Mouse (Mus musculus): ENCODE measurements around the gene Cdk2ap2. TPM values are rescaled to one million over a fixed set of nuclear protein-coding genes. Genes with fewer than 3 reads are reported as not detected.

Gene Cdk2ap2
- polyA plus RNA-seq (2012; rRNA removed): 72.2 and 73.8 TPM in 2 replicates

DNA sequence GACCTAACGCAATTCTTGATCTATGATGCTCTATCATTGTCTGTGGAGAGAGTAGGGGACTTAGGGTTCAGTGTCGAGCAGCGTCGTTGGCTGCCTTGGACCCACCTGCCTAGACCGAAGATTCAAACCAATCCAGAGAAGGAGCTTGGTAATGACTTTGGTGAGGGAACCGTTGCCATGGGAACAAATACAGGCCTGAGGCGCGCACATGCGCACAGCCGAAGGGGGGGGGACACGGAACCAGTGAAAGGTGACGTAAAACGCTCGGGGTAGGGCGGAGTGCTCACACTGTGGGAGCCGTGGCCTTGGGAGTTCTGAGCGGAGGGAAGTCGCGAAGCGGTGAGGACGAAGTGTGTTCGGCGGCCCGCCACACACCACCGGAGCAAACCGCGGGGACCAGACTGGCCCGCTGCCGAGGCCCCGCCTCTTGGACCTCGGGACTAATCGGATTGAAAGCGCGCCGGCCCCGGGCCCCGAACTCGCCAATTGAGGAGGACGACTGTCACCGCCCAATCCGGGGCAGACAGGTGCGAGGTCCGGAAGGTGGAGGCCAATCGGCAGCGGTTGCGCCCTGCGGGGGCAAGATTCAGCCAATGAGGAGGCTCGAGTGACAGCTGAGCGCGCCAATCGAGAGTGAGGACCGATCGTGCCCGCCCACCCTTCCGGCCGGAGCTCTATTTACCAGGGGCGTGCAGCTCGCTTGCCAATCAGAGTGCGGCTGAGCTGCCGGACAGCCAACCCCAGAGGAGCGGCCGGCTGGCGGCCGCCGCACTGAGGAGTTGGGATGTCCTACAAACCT, at the start of gene Cdk2ap2:
Cdk2ap2 (plus strand) TSS at position 541 of the 799 bp plus-strand sequence.

DNA sequence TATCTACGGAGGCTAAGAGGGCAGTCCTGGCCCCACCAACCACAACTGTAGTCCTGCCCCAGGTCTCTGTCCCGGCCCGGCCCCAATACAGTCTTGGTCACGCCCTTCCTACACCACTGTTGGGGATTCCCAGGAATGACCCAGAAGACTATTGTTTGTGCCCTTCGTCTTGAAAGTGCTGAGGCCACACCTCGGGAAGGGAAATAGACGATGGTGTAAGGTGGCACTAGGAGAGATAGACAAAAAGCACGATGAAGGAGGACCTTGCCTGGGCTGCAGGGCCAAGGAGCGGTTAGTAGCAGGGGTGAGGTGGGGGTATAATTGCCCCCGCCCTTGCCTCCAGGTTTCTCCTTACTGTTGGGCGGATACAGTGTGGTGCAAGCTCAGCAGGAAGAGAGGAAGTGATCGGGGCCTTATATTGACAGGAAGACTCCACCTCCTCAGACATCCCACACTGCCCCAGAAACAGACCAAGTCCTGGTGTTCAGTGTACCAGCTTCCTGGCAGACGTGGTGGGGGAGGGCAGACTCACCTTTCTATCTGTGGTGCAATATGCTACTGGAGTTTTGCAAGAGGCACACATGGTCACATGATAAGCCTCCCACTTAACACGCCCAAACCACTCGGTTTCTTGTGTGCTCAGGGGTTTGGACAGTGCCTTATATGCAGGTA, 37.8 kb upstream of the Cdk2ap2 start, which contains the start of gene Gstp3:
Gstp3 (minus strand) TSS at position 501 of the 672 bp plus-strand sequence.

DNA sequence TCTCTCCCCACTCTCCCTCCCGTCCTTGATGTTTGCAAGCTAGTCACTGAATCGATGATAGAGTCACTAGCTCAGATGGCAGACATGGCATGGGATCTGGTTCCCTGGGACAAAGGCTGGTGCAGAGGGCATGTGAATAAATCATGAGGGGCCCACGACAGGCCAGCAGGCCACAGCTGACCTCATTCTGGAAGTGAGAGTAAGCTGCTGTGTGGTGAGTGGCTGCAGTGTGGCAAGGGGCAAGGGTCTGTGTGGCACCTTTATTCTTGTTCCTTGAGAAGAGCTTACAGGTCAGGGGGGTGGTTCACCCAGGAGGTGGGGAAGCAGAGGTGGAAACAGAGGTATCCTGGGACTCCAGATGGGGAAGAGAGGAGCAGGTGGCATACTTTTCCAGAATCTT, 15.6 kb upstream of the Cdk2ap2 start, which contains the start of gene Cabp2:
Cabp2 (plus strand) TSS at position 185 of the 400 bp plus-strand sequence.

DNA sequence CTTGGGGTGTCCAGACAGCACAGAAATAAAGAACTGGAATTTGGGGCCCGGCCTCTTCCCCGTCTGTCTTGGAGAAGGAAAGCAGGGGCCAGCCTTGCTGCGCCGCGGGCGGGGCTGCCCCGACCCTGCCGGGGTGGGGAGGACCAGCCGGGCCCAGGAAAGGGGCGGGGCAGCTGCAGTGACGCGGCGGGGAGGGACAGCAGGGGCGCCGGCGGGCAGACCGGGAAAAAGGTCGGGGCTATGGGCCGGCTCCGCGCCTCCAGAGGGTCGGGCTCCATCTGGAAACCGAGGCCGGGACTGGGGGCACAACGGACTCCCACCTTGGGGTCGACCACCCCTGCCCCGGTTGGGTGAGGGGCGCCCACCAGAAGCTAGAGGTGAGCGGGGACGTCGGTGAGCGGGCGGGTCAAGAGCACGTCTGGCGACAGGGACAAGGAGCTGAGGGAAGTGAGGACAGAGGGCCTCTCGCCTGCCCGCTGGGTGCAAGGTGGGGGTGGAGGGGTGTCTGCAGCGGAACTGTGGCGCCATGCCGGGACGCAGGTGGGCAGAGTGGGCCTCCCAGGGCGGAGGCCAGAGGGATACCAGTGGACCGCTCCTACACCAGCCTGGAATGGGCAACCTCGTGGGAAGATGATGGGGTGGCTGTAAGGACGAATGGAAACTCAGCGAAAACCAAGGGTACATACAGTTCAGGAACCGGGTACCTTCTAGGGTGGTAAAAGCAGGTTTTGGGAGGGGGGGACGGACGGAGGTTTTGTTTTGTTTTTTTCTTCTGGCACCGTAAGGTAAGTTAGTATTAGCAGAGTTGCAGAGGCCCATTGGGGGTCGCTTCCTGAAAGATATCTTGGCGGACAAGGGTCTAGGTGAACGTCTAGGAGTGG, 3.1 kb downstream of the Cdk2ap2 start, which contains the start of gene Pitpnm1:
Pitpnm1 (plus strand) TSS at position 162 of the 881 bp plus-strand sequence.

DNA sequence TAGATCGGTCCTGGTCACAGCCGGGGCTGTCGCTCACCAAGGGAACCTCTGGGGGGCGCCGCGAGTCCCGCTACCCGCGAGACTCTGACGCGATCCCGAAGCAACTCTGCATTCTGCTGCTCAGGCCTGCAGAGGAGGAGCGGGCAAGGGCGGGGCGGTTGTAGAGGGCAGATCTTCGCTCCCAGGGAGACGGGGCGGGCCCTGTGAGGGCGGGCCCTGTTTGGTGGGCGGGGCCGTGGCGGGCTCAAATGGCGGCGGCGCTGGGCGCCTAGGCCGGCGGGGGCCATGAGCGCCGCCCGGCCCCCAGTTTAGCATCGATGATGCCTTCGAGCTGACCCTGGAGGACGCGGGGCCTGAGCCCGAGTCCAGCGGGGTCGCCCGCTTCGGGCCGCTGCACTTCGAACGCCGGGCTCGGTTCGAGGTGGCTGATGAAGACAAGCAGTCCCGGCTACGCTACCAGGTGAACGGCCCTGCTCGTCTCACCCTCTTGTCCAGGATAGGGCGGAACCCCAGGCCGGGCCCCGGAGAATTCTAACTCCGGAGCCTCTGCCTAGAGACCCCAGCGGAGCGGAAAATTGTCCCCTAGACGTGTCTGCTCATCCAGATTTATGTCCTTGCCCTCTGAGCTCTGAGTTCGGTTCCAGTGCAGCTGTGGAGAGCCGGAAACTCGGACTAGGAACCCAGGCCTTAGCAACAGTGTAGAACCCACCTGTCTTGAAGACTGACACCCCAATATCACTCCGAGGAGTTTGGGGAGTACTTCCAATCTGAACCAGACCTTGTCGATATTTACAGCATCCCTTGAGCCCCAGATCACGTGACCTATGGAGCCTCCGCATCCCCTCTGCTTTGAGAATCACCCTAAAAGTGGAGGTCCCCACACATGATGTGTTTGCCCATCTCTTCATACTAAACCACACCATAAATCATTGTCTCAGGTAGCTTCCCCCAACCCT, 29.0 kb downstream of the Cdk2ap2 start, which contains the start of gene Aip:
Aip (minus strand) TSS at position 118 of the 956 bp plus-strand sequence.

DNA sequence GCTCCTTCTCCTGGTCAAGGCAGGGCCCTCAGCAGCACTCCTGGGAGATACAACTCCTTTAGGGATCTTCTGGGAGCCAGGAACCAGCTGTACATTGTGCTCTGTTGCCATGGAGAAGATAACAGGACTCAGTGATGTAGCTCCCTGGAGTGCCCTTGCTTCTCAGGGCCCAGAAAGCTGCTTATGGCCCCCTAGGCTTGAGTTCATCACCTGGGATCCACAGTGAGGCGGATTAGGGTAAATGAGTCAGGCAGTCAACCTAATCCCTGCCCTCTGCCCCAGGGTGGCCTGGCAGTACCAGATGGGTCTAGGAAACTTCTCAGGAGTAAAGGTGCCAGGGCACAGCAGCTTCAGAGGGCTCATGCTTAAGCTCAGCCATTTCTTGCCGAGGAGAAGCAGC, 42.5 kb downstream of the Cdk2ap2 start, which contains the start of gene Gpr152:
Gpr152 (plus strand) TSS at position 342 of the 400 bp plus-strand sequence.

DNA sequence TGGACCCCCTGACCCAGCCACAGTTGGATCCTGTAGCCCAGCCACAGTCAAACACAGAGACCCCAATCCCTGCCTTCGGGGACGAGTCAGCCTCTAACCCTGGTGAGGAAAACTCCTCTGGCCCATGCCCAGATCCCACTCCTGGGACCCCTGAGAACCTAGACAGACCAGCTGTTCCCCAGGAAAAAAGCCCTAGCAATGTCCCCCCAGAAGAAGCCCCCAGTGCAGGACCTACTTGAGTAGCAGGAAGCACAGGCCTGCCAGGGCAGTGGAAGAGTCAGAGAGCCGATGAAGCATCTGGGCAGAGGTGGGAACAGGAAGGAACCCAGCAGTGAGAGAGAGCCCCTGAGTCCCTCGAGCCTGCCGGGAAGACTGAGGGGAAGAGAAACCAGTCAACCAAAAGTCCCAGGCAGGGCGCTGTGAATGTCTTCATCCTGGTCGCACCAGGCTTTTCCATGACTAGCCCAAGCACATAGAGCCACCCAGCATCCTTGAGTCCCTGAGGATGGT, 46.8 kb downstream of the Cdk2ap2 start, which contains the start of gene Cabp4:
Cabp4 (minus strand) TSS at position 275 of the 510 bp plus-strand sequence.

DNA sequence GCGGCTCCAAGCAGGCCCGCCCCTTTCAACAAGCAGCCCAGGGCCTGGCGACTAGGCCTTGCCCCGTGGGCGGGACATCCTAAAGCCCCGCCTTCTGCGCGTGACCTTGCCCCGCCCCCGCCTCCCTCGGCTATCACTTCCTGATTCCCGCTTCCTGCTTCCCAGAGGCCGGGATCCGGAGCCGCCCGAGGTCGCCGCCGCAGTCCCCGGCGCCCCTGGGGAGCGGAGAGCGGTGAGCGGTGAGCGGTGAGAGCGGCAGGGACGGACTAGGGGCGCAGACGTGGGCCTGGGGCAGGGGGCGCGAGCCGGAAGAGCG, 51.5 kb downstream of the Cdk2ap2 start, which contains the start of gene Coro1b:
Coro1b (plus strand) TSS at position 129 of the 316 bp plus-strand sequence.

Other genes starting within 250 kb of the Cdk2ap2 start
- gene Chka, start 245.4 kb upstream of the Cdk2ap2 start, polyA plus RNA-seq (2012; rRNA removed): 36.1 and 46.3 TPM in 2 replicates
- 87.5 and 103 TPM in 2 replicates for gene Tcirg1, start 190.0 kb upstream of the Cdk2ap2 start, polyA plus RNA-seq (2012; rRNA removed)
- gene Ndufs8, start 184.4 kb upstream of the Cdk2ap2 start, polyA plus RNA-seq (2012; rRNA removed): 113 and 118 TPM in 2 replicates
- gene Aldh3b1, start 167.4 kb upstream of the Cdk2ap2 start, polyA plus RNA-seq (2012; rRNA removed): 9.4 and 9.6 TPM in 2 replicates
- 56.6 and 56.7 TPM in 2 replicates for gene Unc93b1, start 162.0 kb upstream of the Cdk2ap2 start, polyA plus RNA-seq (2012; rRNA removed)
- gene Aldh3b3, start 138.5 kb upstream of the Cdk2ap2 start, polyA plus RNA-seq (2012; rRNA removed): 0.14 and 0.28 TPM in 2 replicates
- 0.11 and 0.17 TPM in 2 replicates for gene Aldh3b2, start 124.9 kb upstream of the Cdk2ap2 start, polyA plus RNA-seq (2012; rRNA removed)
- 11.6 and 14.0 TPM in 2 replicates for gene Acy3, start 110.6 kb upstream of the Cdk2ap2 start, polyA plus RNA-seq (2012; rRNA removed)
- gene Tbx10, start 104.4 kb upstream of the Cdk2ap2 start, polyA plus RNA-seq (2012; rRNA removed): not detected in 2 replicates
- gene Nudt8, start 96.6 kb upstream of the Cdk2ap2 start, polyA plus RNA-seq (2012; rRNA removed): 2.2 and 2.5 TPM in 2 replicates
- 0.61 and 0.75 TPM in 2 replicates for gene Gm49405, start 96.6 kb upstream of the Cdk2ap2 start, polyA plus RNA-seq (2012; rRNA removed)
- 1.7 and 2.2 TPM in 2 replicates for gene Doc2g, start 93.9 kb upstream of the Cdk2ap2 start, polyA plus RNA-seq (2012; rRNA removed)
- gene Ndufv1, start 84.4 kb upstream of the Cdk2ap2 start, polyA plus RNA-seq (2012; rRNA removed): 80.0 and 84.9 TPM in 2 replicates
- gene Gstp1, start 59.2 kb upstream of the Cdk2ap2 start, polyA plus RNA-seq (2012; rRNA removed): 320 and 356 TPM in 2 replicates
- 5.6 and 7.9 TPM in 2 replicates for gene Gstp2, start 51.2 kb upstream of the Cdk2ap2 start, polyA plus RNA-seq (2012; rRNA removed)
- gene Gstp3, start 37.6 kb upstream of the Cdk2ap2 start, polyA plus RNA-seq (2012; rRNA removed): 225 and 276 TPM in 2 replicates
- gene Cabp2, start 15.6 kb upstream of the Cdk2ap2 start, polyA plus RNA-seq (2012; rRNA removed): 0.32 and 0.84 TPM in 2 replicates
- 13.3 and 16.3 TPM in 2 replicates for gene Pitpnm1, start 2.8 kb downstream of the Cdk2ap2 start, polyA plus RNA-seq (2012; rRNA removed)
- gene Aip, start 28.7 kb downstream of the Cdk2ap2 start, polyA plus RNA-seq (2012; rRNA removed): 35.5 and 43.9 TPM in 2 replicates
- gene Gpr152, start 42.6 kb downstream of the Cdk2ap2 start, polyA plus RNA-seq (2012; rRNA removed): not detected in 2 replicates
- gene Cabp4, start 46.9 kb downstream of the Cdk2ap2 start, polyA plus RNA-seq (2012; rRNA removed): 0.22 and 0.31 TPM in 2 replicates
- gene Coro1b, start 51.4 kb downstream of the Cdk2ap2 start, polyA plus RNA-seq (2012; rRNA removed): 80.4 and 82.0 TPM in 2 replicates
- gene Ptprcap, start 56.4 kb downstream of the Cdk2ap2 start, polyA plus RNA-seq (2012; rRNA removed): 21.9 and 27.1 TPM in 2 replicates
- 14.6 and 16.1 TPM in 2 replicates for gene Rps6kb2, start 66.2 kb downstream of the Cdk2ap2 start, polyA plus RNA-seq (2012; rRNA removed)
- 2.3 and 2.4 TPM in 2 replicates for gene Carns1, start 78.3 kb downstream of the Cdk2ap2 start, polyA plus RNA-seq (2012; rRNA removed)
- 9.0 and 11.5 TPM in 2 replicates for gene Tbc1d10c, start 94.1 kb downstream of the Cdk2ap2 start, polyA plus RNA-seq (2012; rRNA removed)
- gene Ppp1ca, start 94.9 kb downstream of the Cdk2ap2 start, polyA plus RNA-seq (2012; rRNA removed): 176 and 177 TPM in 2 replicates
- gene Rad9a, start 104.5 kb downstream of the Cdk2ap2 start, polyA plus RNA-seq (2012; rRNA removed): 13.6 and 14.5 TPM in 2 replicates
- 2.0 and 2.2 TPM in 2 replicates for gene Clcf1, start 117.1 kb downstream of the Cdk2ap2 start, polyA plus RNA-seq (2012; rRNA removed)
- not detected in 2 replicates for gene AC109138.7, start 117.2 kb downstream of the Cdk2ap2 start, polyA plus RNA-seq (2012; rRNA removed)
- 34.3 and 34.5 TPM in 2 replicates for gene Pold4, start 134.7 kb downstream of the Cdk2ap2 start, polyA plus RNA-seq (2012; rRNA removed)
- gene Ssh3, start 172.0 kb downstream of the Cdk2ap2 start, polyA plus RNA-seq (2012; rRNA removed): 7.4 and 8.0 TPM in 2 replicates
- 2.0 and 2.2 TPM in 2 replicates for gene Ankrd13d, start 186.0 kb downstream of the Cdk2ap2 start, polyA plus RNA-seq (2012; rRNA removed)
- 35.7 and 42.3 TPM in 2 replicates for gene Grk2, start 209.0 kb downstream of the Cdk2ap2 start, polyA plus RNA-seq (2012; rRNA removed)

Data from liver, embryonic 18 days (tissue).